Mouse (Mus musculus) megakaryocyte, adult 5-6 weeks (primary cell): ENCODE data around the gene Trap1a. TPM values are rescaled to one million over a fixed set of nuclear protein-coding genes. Genes with fewer than 3 reads are reported as not detected.

Source experiments
- total RNA-seq, 2 experiments: library from RNA; stranded (forward) in 1 of 2; stranded (reverse) in 1 of 2; fragments of 153-499, 151-499 nt in 1 of 2; fragments of 221-1000, 200-1000 nt in 1 of 2; gene quantifications; 2 replicates each; pipeline versions ENCODE4 v1.2.3 to v1.2.4; 2015 to 2017

Gene Trap1a
- total RNA-seq, 2 experiments from 2014 or later: not detected

Other genes starting within 250 kb of the Trap1a start
- gene Serpina7, start 248.4 kb upstream of the Trap1a start, total RNA-seq (2015): not detected in 2 replicates
- gene Serpina7, start 248.4 kb upstream of the Trap1a start, total RNA-seq (2017): not detected in 2 replicates
- gene 4930513O06Rik, start 247.4 kb upstream of the Trap1a start, total RNA-seq (2015): not detected in 2 replicates
- not detected in 2 replicates for gene 4930513O06Rik, start 247.4 kb upstream of the Trap1a start, total RNA-seq (2017)
- not detected in 2 replicates for gene 4933428M09Rik, start 154.5 kb upstream of the Trap1a start, total RNA-seq (2015)
- not detected in 2 replicates for gene 4933428M09Rik, start 154.5 kb upstream of the Trap1a start, total RNA-seq (2017)
- not detected in 2 replicates for gene Mum1l1, start 123.6 kb upstream of the Trap1a start, total RNA-seq (2015)
- not detected in 2 replicates for gene Mum1l1, start 123.6 kb upstream of the Trap1a start, total RNA-seq (2017)
- 0.07 and 0.36 TPM in 2 replicates for gene D330045A20Rik, start 146.7 kb downstream of the Trap1a start, total RNA-seq (2015)
- gene D330045A20Rik, start 146.7 kb downstream of the Trap1a start, total RNA-seq (2017): 0.04 and 0.28 TPM in 2 replicates
- gene Rnf128, start 229.6 kb downstream of the Trap1a start, total RNA-seq (2015): 0.54 and 0.64 TPM in 2 replicates
- 0.45 and 0.55 TPM in 2 replicates for gene Rnf128, start 229.6 kb downstream of the Trap1a start, total RNA-seq (2017)